ENCODE assay signal across 20 mouse cellular contexts in the genomic region with DNA sequence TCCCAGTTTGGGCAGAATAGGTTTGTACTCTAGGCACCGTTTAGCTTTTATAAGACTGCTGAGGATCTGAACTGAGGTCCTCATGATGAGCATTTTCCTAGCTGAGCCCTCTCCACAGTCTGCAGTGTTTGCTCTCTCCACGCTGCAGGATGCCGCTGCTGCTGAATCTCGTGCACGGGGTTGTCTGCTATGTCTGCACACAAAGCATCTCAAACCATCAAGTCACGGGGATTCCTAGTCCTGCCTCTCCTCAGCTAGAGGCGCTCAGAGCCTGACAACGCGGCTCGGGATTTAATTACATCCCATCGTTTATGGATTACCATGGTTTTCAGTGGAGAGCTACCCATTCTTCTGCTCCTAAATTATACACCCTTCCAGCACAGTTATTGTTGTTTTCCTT.
DNase-seq lines count a peak whose midpoint lies in the region; ATAC-seq lines count a peak whose summit lies in the region.
"Had no signal": no experiment of that assay in that cellular context is flagged by ENCODE, and none has a peak within 500 bp of the region (broad histone marks: within the 10 kb centered on the region; RNA-seq: fewer than 3 reads in every experiment).

No protein-coding gene starts in this region.

- DNase-seq in neural tube, embryonic 11.5 days (ENCODE audit: low spot score) = no peak
- DNase-seq in neural tube, embryonic 10.5 days (ENCODE audit: extremely low spot score, low spot score) = no peak
- DNase-seq in midbrain, embryonic 14.5 days = peak; percentile 58
- DNase-seq in spleen, adult 12 weeks (ENCODE audit: low spot score) = no peak
- no peak for DNase-seq in lung, postnatal 36 days
- DNase-seq: cerebellum, adult 9-10 months; gastrocnemius, postnatal 10 days; heart, adult 18-20 months; heart, postnatal 36 days; kidney, adult 9 months; kidney, postnatal 25 days; left cerebral cortex, postnatal 4 days; liver; lung, postnatal 10 days; right cerebral cortex, adult 18-20 months; thymus, adult 2 months had no signal

- no peak overlapping the region for H3K4me3 ChIP-seq in forebrain, embryonic 13.5 days
- no peak overlapping the region for H3K4me3 ChIP-seq in forebrain, embryonic 12.5 days (replicated peaks)
- no peak overlapping the region for H3K4me3 ChIP-seq in neural tube, embryonic 11.5 days (ENCODE audit: low read depth, low read length)
- H3K4me3 ChIP-seq in midbrain, embryonic 14.5 days (replicated peaks; ENCODE audit: low read depth, low read length) = no peak overlapping the region
- H3K4me3 ChIP-seq in neural tube, embryonic 15.5 days (replicated peaks) = no peak overlapping the region
- H3K4me3 ChIP-seq: intestine, embryonic 15.5 days had no signal

- no peak overlapping the region for H3K9ac ChIP-seq in forebrain, embryonic 13.5 days
- H3K9ac ChIP-seq in forebrain, embryonic 12.5 days = no peak overlapping the region
- no peak overlapping the region for H3K9ac ChIP-seq in neural tube, embryonic 11.5 days (ENCODE audit: low read length)
- no peak overlapping the region for H3K9ac ChIP-seq in midbrain, embryonic 14.5 days (replicated peaks; ENCODE audit: low read length)
- no peak overlapping the region for H3K9ac ChIP-seq in neural tube, embryonic 15.5 days (replicated peaks)
- H3K9ac ChIP-seq: intestine, embryonic 15.5 days had no signal

- no peaks in the 10 kb centered on the region for H3K9me3 ChIP-seq in forebrain, embryonic 13.5 days (replicated peaks)
- no peaks in the 10 kb centered on the region for H3K9me3 ChIP-seq in forebrain, embryonic 12.5 days
- no peaks in the 10 kb centered on the region for H3K9me3 ChIP-seq in neural tube, embryonic 11.5 days (ENCODE audit: control insufficient read depth, low read length)
- H3K9me3 ChIP-seq in midbrain, embryonic 14.5 days (ENCODE audit: control insufficient read depth, low read length) = 0 out of 2 replicates have a peak, but pooled peaks cover 3% of the 10 kb centered on the region
- H3K9me3 ChIP-seq in neural tube, embryonic 15.5 days (replicated peaks) = no peaks in the 10 kb centered on the region
- H3K9me3 ChIP-seq: intestine, embryonic 15.5 days had no signal

- no peaks in the 10 kb centered on the region for H3K27me3 ChIP-seq in forebrain, embryonic 13.5 days
- no peaks in the 10 kb centered on the region for H3K27me3 ChIP-seq in forebrain, embryonic 12.5 days
- no peaks in the 10 kb centered on the region for H3K27me3 ChIP-seq in neural tube, embryonic 11.5 days (ENCODE audit: control insufficient read depth, insufficient read depth, low read length)
- H3K27me3 ChIP-seq in midbrain, embryonic 14.5 days (ENCODE audit: control insufficient read depth, insufficient read depth, low read length) = no peaks in the 10 kb centered on the region
- no peaks in the 10 kb centered on the region for H3K27me3 ChIP-seq in neural tube, embryonic 15.5 days (replicated peaks)
- H3K27me3 ChIP-seq: intestine, embryonic 15.5 days had no signal

- H3K4me1 ChIP-seq in forebrain, embryonic 13.5 days = peaks cover 12% of the 10 kb centered on the region; the same call in 1 of the 2 replicates
- H3K4me1 ChIP-seq in forebrain, embryonic 12.5 days = peaks cover 5% of the 10 kb centered on the region
- no peaks in the 10 kb centered on the region for H3K4me1 ChIP-seq in neural tube, embryonic 11.5 days (ENCODE audit: control insufficient read depth, insufficient read depth, low read length)
- H3K4me1 ChIP-seq in midbrain, embryonic 14.5 days (ENCODE audit: control insufficient read depth, insufficient read depth, low read length) = no peaks in the 10 kb centered on the region
- H3K4me1 ChIP-seq in neural tube, embryonic 15.5 days = peaks cover 5% of the 10 kb centered on the region; the same call in 1 of the 2 replicates
- H3K4me1 ChIP-seq: intestine, embryonic 15.5 days had no signal

- ATAC-seq in forebrain, embryonic 13.5 days = 0 out of 2 replicates have a peak, but pooled peaks have one; percentile 19
- no peak for ATAC-seq in forebrain, embryonic 12.5 days (ENCODE audit: low FRiP score)
- ATAC-seq in neural tube, embryonic 11.5 days (ENCODE audit: insufficient read depth, low FRiP score, low TSS enrichment) = peak; percentile 35; the same call in 1 of the 2 replicates
- no peak for ATAC-seq in midbrain, embryonic 14.5 days (ENCODE audit: low FRiP score, low TSS enrichment)
- no peak; the same call in 1 of the 2 replicates for ATAC-seq in neural tube, embryonic 15.5 days (ENCODE audit: low FRiP score)
- ATAC-seq: intestine, embryonic 15.5 days had no signal

- no peak overlapping the region for H3K27ac ChIP-seq in forebrain, embryonic 13.5 days
- H3K27ac ChIP-seq in forebrain, embryonic 12.5 days = no peak overlapping the region
- H3K27ac ChIP-seq in neural tube, embryonic 11.5 days (ENCODE audit: low read depth, low read length) = no peak overlapping the region
- no peak overlapping the region for H3K27ac ChIP-seq in midbrain, embryonic 14.5 days (replicated peaks; ENCODE audit: low read depth, low read length)
- peak overlapping the region; percentile 41; the same call in 1 of the 2 replicates for H3K27ac ChIP-seq in neural tube, embryonic 15.5 days (replicated peaks)
- H3K27ac ChIP-seq: intestine, embryonic 15.5 days had no signal

- H3K36me3 ChIP-seq in forebrain, embryonic 13.5 days (ENCODE audit: poor library complexity, severe bottlenecking) = no peaks in the 10 kb centered on the region
- H3K36me3 ChIP-seq in forebrain, embryonic 12.5 days (replicated peaks) = no peaks in the 10 kb centered on the region
- H3K36me3 ChIP-seq in neural tube, embryonic 11.5 days (ENCODE audit: control insufficient read depth, insufficient read depth, low read length) = no peaks in the 10 kb centered on the region
- no peaks in the 10 kb centered on the region for H3K36me3 ChIP-seq in midbrain, embryonic 14.5 days (ENCODE audit: control insufficient read depth, insufficient read depth, low read length)
- H3K36me3 ChIP-seq in neural tube, embryonic 15.5 days = no peaks in the 10 kb centered on the region
- H3K36me3 ChIP-seq: intestine, embryonic 15.5 days had no signal

- H3K4me2 ChIP-seq in forebrain, embryonic 13.5 days = no peak overlapping the region
- no peak overlapping the region for H3K4me2 ChIP-seq in forebrain, embryonic 12.5 days
- H3K4me2 ChIP-seq in neural tube, embryonic 11.5 days (ENCODE audit: low read depth) = no peak overlapping the region
- no peak overlapping the region for H3K4me2 ChIP-seq in midbrain, embryonic 14.5 days (ENCODE audit: low read length)
- H3K4me2 ChIP-seq in neural tube, embryonic 15.5 days = peak overlapping the region; percentile 34
- H3K4me2 ChIP-seq: intestine, embryonic 15.5 days had no signal

- WGBS in forebrain, embryonic 13.5 days = 48% methylated on average over 11 of the region's 11 CpGs
- WGBS in forebrain, embryonic 12.5 days = 62% methylated on average over 11 of the region's 11 CpGs
- 45% methylated on average over 11 of the region's 11 CpGs for WGBS in neural tube, embryonic 11.5 days
- 31% methylated on average over 11 of the region's 11 CpGs for WGBS in midbrain, embryonic 14.5 days
- 25% methylated on average over 11 of the region's 11 CpGs for WGBS in neural tube, embryonic 15.5 days

Comparison
In these comparisons a context has a peak if more than half of its experiments do, and no peak if none do; other contexts are left out.
1. ATAC-seq: peak in forebrain, embryonic 13.5 days (single experiment) and neural tube, embryonic 11.5 days (single experiment); none in forebrain, embryonic 12.5 days (single experiment), midbrain, embryonic 14.5 days (single experiment) and neural tube, embryonic 15.5 days (single experiment).